Mouse (Mus musculus): ENCODE measurements around the gene Tert. TPM values are rescaled to one million over a fixed set of nuclear protein-coding genes. Genes with fewer than 3 reads are reported as not detected.

The Tert gene
- 1 to 10 TPM; 1.1 to 1.4 TPM for total RNA-seq (2021)
- long read RNA-seq, experiment 1 = 0 reads
- long read RNA-seq, experiment 2, full-length matches to known transcripts = 1 of 1 reads
- long read RNA-seq, experiment 2, partial matches to known transcripts = 0 of 1 reads
- long read RNA-seq, experiment 2, other reads (novel, unspliced or antisense) = 0 of 1 reads

GRCm38 (mm10) chr13:73626745-73627549, at the start of gene Tert:
Tert (plus strand) TSS chr13:73626911.
- peak in 1 of 2 experiments; percentile 38 for DNase-seq (ENCODE audit: low spot score in 2 of 2)

- DNase-seq (ENCODE audit: low spot score in 2 of 2) = no peak
These were observed 49.4 kb upstream of the Tert start for GRCm38 (mm10) chr13:73577277-73577676.

- no peak for DNase-seq (ENCODE audit: low spot score in 2 of 2)
These were observed 35.2 kb upstream of the Tert start for GRCm38 (mm10) chr13:73591488-73591887.

GRCm38 (mm10) chr13:73592546-73592945, 34.2 kb upstream of the Tert start:
- no peak for DNase-seq (ENCODE audit: low spot score in 2 of 2)

GRCm38 (mm10) chr13:73596276-73596675, 30.4 kb upstream of the Tert start:
- no peak for DNase-seq (ENCODE audit: low spot score in 2 of 2)

- no peak for DNase-seq (ENCODE audit: low spot score in 2 of 2)
These were observed 26.5 kb upstream of the Tert start for GRCm38 (mm10) chr13:73600217-73600616.

GRCm38 (mm10) chr13:73603046-73603445, 23.7 kb upstream of the Tert start:
- DNase-seq (ENCODE audit: low spot score in 2 of 2) = no peak

- DNase-seq (ENCODE audit: low spot score in 2 of 2) = peak; percentile 94 to 96
These were observed 23.1 kb upstream of the Tert start, which contains the start of gene Clptm1l for GRCm38 (mm10) chr13:73603522-73604155. Clptm1l (plus strand) TSS chr13:73604006.

- DNase-seq (ENCODE audit: low spot score in 2 of 2) = no peak
These were observed 22.4 kb upstream of the Tert start for GRCm38 (mm10) chr13:73604156-73604957.

- no peak for DNase-seq (ENCODE audit: low spot score in 2 of 2)
These were observed 8.3 kb upstream of the Tert start for GRCm38 (mm10) chr13:73618406-73618805.

- DNase-seq (ENCODE audit: low spot score in 2 of 2) = no peak
These were observed 6.1 kb upstream of the Tert start for GRCm38 (mm10) chr13:73620637-73621036.

- no peak for DNase-seq (ENCODE audit: low spot score in 2 of 2)
These were observed 334 bp upstream of the Tert start for GRCm38 (mm10) chr13:73626410-73626744.

- no peak for DNase-seq (ENCODE audit: low spot score in 2 of 2)
These were observed 1.9 kb downstream of the Tert start for GRCm38 (mm10) chr13:73628586-73629113.

- DNase-seq (ENCODE audit: low spot score in 2 of 2) = no peak
These were observed 5.1 kb downstream of the Tert start for GRCm38 (mm10) chr13:73631837-73632236.

- DNase-seq (ENCODE audit: low spot score in 2 of 2) = no peak
These were observed 11.1 kb downstream of the Tert start for GRCm38 (mm10) chr13:73637826-73638225.

GRCm38 (mm10) chr13:73641296-73641695, 14.6 kb downstream of the Tert start:
- no peak for DNase-seq (ENCODE audit: low spot score in 2 of 2)

- DNase-seq (ENCODE audit: low spot score in 2 of 2) = no peak
These were observed 19.8 kb downstream of the Tert start for GRCm38 (mm10) chr13:73646397-73647087.

GRCm38 (mm10) chr13:73653266-73653665, 26.6 kb downstream of the Tert start:
- no peak for DNase-seq (ENCODE audit: low spot score in 2 of 2)

GRCm38 (mm10) chr13:73654976-73655375, 28.3 kb downstream of the Tert start:
- no peak for DNase-seq (ENCODE audit: low spot score in 2 of 2)

- DNase-seq (ENCODE audit: low spot score in 2 of 2) = no peak
These were observed 32.2 kb downstream of the Tert start for GRCm38 (mm10) chr13:73658953-73659352.
